Mouse (Mus musculus) limb, embryonic 10.5 days (tissue): Measurements from ENCODE around the gene Olfr70. TPM values are rescaled to one million over a fixed set of nuclear protein-coding genes. Genes with fewer than 3 reads are reported as not detected.

Experiments used
- DNase-seq: peaks from one replicate; pipeline ENCODE4 v3.0.0-alpha.2; 2017; ENCODE audit warnings: low spot score
- H3K27ac ChIP-seq: fragments of 300-500 bp; sonication (generic); 2 replicates; pipeline ENCODE4 v1.5.1; 2016; ENCODE audit warnings: mild to moderate bottlenecking
- H3K27me3 ChIP-seq: fragments of 300-500 bp; sonication (generic); 2 replicates; pipeline ENCODE4 v1.6.1; 2016; ENCODE audit warnings: low read depth, mild to moderate bottlenecking; ENCODE audit not compliant: poor library complexity, severe bottlenecking
- H3K36me3 ChIP-seq: fragments of 300-500 bp; sonication (generic); 2 replicates; pipeline ENCODE4 v1.6.1; 2016; ENCODE audit warnings: mild to moderate bottlenecking, moderate library complexity
- H3K4me1 ChIP-seq: fragments of 300-500 bp; sonication (generic); 2 replicates; pipeline ENCODE4 v1.6.1; 2016
- H3K4me3 ChIP-seq: fragments of 300-500 bp; sonication (generic); 2 replicates; pipeline ENCODE4 v1.5.1; 2016; ENCODE audit warnings: mild to moderate bottlenecking, moderate library complexity
- H3K9me3 ChIP-seq: fragments of 300-500 bp; sonication (generic); replicated peaks from 2 replicates; pipeline ENCODE4 v1.6.1; 2016; ENCODE audit warnings: mild to moderate bottlenecking
- WGBS: fragments of 180-500 bp; shearing (Covaris S2); methylation state at CpG from one replicate; pipeline ENCODE4 v1.1.7; 2016; 5-methylcytosine and 5-hydroxymethylcytosine counted together
- polyA plus RNA-seq: library from polyadenylated mRNA; unstranded; fragments of >200 nt; fragmentation: Nextera tagmentation; extraction: Ambion mirVana; gene quantifications from 2 replicates; pipeline ENCODE4 v1.2.1, GENCODE M21; 2016

Olfr70 gene
- polyA plus RNA-seq, 1 experiment from 2014 or later: not detected

DNA sequence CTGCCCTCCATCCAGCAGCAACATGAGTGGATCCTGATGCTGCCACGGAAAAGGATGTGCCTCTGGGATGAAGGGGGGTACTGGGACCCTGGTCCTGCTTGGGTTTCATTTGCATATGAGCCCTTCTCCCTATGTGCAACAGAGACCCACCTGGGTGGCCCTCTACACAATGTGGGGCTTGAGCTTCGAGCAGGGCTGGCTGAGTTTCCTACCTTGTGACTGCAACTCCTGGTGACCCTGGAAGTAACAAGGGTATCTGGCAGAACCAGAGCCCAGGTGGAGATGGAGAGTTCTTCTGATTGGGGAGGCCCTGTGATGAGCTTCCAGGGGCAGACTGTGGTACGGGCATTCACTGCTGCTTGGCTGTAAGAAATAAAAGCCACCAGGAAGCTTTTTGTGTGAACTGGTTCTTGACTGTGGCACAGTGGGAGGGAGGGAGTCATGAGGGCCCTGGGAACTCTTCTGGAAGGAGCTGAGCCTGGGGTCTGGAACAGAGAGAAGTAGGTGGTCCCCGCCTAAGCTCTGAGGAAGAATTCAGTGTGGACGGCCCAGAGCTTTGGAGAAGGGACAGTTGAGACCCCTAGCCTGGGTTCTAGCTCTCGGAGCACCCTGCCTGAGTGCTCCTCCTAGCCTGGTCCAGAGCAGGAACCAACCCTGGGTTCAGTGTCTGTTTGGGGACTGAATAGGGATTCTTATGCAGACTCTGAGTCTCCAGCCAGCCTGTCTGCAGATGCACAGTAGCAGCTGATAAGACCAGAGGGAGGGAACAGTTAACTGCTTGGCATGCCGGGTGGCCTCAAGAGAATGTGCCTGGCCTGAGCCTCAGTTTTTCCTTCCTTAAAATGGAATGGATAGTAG lies 27.3 kb upstream of the Olfr70 start:
- Histone ChIP-seq H3K9me3 (no peaks in the 10 kb centered on the region), H3K27ac (peak overlapping the region; percentile 36; the same call in 1 of the 2 replicates), H3K4me3 (no peak overlapping the region), H3K27me3 (0 out of 2 replicates have a peak, but pooled peaks cover 5% of the 10 kb centered on the region), H3K4me1 (peaks cover 26% of the 10 kb centered on the region), H3K36me3 (no peaks in the 10 kb centered on the region)
- 76% methylated on average over 7 of the region's 7 CpGs for WGBS
- no peak for DNase-seq

DNA sequence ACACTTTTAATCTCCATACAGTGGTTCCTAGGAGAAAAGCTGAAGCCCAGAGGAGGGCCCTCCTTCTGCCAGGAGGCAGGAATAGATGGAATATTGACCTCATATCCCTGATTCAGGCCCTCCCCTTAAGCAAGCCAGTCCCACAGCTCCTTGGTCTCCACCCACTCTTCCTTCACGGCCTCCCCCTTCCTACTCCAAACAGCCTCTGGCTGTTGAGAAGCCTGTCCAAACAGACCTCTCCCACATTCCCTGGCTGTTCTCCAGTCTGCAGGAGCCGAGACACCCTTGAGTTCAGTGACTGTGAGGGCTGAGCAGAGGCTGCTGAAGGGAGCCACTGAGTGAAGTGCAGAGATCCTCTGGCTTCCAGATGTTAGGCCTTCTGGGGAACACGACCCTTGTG lies 26.4 kb upstream of the Olfr70 start, which contains the start of gene Hrct1:
Gene Hrct1, plus strand, starts transcription at position 194 of the 400 bp plus-strand sequence.
- H3K27ac ChIP-seq: peak within 1 kb of the TSS; percentile 36; the same call in 1 of the 2 replicates
- WGBS: 42% methylated on average over 3 of the region's 3 CpGs
- H3K4me1 ChIP-seq: peaks cover 26% of the 10 kb centered on the region
- no peak for DNase-seq
- no peaks in the 10 kb centered on the region for H3K36me3 ChIP-seq
- H3K9me3 ChIP-seq: no peaks in the 10 kb centered on the region
- no peaks in the 10 kb centered on the region for H3K27me3 ChIP-seq
- no peak within 1 kb of the TSS for H3K4me3 ChIP-seq

DNA sequence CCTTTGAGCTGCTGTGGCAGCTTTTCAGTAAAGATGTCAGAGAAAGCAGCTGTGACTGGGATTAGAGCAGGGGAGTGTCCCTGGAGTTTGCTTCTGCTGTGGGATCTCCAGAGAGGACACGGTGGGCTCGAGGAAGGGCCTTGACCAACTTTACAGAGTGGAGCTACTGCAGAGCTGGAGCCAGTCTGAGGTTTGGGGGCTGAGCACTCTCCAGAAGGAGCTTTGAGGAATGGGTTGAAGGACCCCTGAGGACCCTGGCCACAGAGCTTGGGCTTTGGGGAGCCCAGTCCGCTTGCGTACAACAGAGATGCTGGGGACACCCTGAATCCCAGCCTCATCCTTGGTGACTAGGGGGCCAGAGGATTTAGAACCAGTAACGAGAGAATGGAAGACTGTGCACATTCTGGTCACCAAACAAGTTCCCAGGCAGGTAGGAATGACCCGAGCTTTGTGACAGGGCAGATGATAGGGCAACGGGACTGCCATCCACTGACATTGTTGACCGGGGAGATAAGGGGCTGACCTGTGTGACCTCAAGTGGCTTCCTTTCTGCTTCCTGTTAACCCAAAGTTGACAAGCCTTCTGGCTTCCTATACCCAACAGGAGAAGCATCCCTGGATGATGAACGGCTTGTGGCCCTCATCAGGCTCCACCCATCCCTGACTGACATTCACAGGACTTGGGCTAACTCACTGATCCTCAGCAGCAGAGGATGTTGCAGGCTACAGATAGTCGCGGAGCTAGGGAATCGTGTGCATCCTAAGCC lies 25.8 kb upstream of the Olfr70 start:
- no peak for DNase-seq
- Histone ChIP-seq H3K9me3 (no peaks in the 10 kb centered on the region), H3K27ac (no peak overlapping the region), H3K4me3 (no peak overlapping the region), H3K4me1 (peaks cover 26% of the 10 kb centered on the region), H3K36me3 (no peaks in the 10 kb centered on the region), H3K27me3 (no peaks in the 10 kb centered on the region)
- 66% methylated on average over 12 of the region's 12 CpGs for WGBS

DNA sequence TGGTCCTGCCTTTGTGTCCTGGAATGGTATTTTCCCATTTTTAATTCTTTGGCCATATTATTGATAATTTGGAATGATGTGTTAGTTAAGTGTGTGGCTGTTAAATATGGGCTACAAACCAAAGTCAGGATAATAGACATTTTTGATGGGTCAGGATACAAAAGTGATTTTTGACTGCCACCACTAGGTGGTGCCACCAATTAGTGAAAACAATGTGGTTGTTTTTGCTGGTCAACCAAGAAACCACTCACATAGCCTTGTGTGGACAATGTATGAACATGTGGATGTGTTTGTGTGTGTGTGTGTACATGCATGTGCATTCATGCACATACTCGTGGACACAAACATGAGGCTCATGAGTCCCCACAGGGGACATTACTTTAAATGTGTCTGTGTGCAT lies 24.2 kb upstream of the Olfr70 start:
- Histone ChIP-seq H3K36me3 (no peaks in the 10 kb centered on the region), H3K9me3 (no peaks in the 10 kb centered on the region), H3K4me3 (no peak overlapping the region), H3K27me3 (no peaks in the 10 kb centered on the region), H3K27ac (no peak overlapping the region), H3K4me1 (peaks cover 14% of the 10 kb centered on the region)
- DNase-seq: no peak
- 33% methylated on average over 1 of the region's 1 CpGs for WGBS

DNA sequence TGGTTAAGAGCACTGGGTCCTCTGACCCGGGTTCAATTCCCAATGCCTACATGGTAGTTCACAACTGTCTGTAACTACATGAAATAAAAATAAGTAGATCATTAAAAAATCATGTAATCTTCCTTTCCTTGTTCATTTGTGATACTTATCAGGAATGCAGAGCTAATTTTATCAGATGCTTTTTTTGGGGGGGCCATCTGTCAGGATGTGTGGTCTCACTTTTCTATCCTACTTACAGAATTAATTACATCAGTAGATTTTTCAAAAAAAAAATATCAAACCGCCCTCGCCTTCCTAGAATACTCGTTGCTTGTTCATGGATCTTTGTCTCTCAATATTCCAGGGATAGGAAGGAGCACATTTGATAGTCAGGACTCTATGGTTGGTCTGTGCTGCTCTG lies 21.6 kb upstream of the Olfr70 start:
- no peak overlapping the region for H3K4me3 ChIP-seq
- no peaks in the 10 kb centered on the region for H3K9me3 ChIP-seq
- DNase-seq: no peak
- H3K4me1 ChIP-seq: peaks cover 3% of the 10 kb centered on the region; the same call in 1 of the 2 replicates
- H3K36me3 ChIP-seq: no peaks in the 10 kb centered on the region
- no peaks in the 10 kb centered on the region for H3K27me3 ChIP-seq
- H3K27ac ChIP-seq: no peak overlapping the region
- 91% methylated on average over 4 of the region's 4 CpGs for WGBS

DNA sequence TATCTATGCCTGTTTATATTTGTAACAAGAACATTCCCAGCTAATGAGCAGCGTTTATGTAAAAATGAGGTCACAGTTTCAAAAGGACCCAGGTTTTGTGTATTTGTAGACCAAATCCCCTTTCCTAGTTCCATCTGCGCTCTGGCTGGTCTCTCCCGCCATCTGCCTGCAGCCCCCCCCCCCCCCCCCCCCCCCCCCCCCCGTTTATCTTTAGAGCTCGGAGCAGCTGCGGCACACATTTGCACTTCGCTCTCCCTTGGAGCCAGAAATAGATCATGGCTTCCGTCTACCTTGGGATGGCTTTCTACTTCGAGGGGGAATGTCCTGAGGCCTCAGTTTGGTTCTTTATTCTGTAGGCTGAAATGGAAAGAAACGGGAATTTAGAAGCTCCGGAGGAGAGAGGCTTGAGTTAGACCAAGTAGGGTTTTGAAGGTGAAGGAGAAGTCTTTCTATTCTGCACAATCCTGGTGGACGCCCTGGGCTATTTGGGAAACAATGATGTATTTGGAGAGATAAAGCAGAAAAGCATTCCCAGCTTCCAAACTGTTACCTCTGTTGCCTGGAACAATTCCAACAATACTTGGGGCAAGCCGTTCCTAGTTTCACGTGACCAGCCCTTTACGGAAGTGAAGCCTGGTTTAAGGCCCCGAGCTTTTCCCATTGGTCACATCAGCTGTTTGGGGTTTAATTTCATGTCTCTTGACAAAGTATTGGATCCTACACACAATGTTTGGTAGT lies 20.1 kb upstream of the Olfr70 start:
- no peaks in the 10 kb centered on the region for H3K4me1 ChIP-seq
- no peaks in the 10 kb centered on the region for H3K27me3 ChIP-seq
- no peaks in the 10 kb centered on the region for H3K9me3 ChIP-seq
- no peak overlapping the region for H3K27ac ChIP-seq
- 73% methylated on average over 14 of the region's 16 CpGs for WGBS
- DNase-seq: no peak
- H3K36me3 ChIP-seq: no peaks in the 10 kb centered on the region
- H3K4me3 ChIP-seq: no peak overlapping the region

DNA sequence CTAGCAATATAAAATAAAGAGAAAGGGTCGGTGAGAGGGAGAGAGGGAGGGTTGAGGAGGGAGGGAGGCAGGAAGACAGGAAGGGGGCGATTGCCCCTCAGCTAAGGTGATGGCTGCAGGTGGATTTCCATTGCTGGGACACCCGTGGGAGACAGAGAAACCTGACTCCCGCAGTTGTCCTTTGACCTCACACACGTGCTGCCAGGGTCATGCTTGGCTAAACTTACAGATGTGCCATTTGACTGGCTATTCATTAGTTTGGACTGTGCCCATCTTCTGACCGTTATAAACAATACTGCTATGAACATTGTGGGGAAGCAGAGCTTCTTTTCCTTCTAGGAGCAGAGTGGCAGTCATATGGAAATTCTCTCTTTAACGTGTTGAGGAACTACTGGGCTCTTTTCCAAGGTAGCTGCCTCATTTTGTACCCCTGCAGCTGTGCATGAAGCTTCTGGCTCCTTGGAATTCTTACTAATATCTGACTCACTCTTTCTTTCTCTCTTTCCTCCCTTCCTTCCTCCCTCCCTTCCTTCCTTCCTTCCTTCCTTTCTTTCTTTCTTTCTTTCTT lies 13.1 kb upstream of the Olfr70 start:
- Histone ChIP-seq H3K27ac (no peak overlapping the region), H3K4me3 (no peak overlapping the region), H3K4me1 (no peaks in the 10 kb centered on the region), H3K9me3 (no peaks in the 10 kb centered on the region), H3K27me3 (no peaks in the 10 kb centered on the region), H3K36me3 (no peaks in the 10 kb centered on the region)
- no peak for DNase-seq
- 40% methylated on average over 7 of the region's 7 CpGs for WGBS

DNA sequence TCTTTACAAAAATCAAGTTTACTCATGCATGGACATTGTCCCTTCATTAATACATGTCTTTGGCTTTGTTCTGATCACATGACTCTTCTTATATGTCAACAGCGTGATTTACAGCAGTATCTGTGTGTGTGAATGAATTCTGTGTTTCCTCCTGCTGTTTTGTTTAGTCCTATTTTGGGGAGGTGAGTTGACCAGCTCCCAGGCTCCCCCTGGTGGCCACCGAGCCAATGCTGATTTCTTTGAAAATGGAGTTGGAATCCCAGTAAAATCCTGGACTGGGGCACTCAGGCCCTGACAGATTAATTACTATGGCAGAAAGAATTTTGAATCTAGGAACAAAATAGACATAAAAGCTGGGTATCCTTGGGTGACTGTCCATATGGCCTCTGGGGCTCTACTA lies 11.2 kb upstream of the Olfr70 start:
- no peak overlapping the region for H3K4me3 ChIP-seq
- peak; percentile 89 for DNase-seq
- 0% methylated on average over 2 of the region's 2 CpGs for WGBS
- H3K9me3 ChIP-seq: no peaks in the 10 kb centered on the region
- no peaks in the 10 kb centered on the region for H3K36me3 ChIP-seq
- no peak overlapping the region for H3K27ac ChIP-seq
- no peaks in the 10 kb centered on the region for H3K27me3 ChIP-seq
- no peaks in the 10 kb centered on the region for H3K4me1 ChIP-seq

DNA sequence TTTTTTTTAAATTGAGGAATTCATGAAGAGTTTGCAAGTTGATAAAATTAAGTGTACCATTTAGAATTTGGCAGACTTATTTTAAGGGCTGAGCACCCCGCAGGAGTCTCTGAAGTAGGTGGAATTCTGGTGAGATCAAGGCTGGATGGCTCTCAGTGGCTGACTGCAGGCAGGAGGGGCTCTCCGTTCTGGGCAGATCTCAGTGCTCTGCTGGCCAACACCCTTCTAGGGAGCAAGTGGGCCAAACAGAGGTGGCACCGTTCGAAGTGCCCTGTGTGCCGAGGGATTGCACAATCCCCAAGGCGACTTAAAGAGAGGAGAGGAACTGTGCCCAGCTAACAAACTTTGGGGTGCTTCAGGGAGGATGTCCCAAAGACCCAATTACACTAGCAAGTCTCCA lies 9.3 kb upstream of the Olfr70 start, which contains the start of gene Olfr71:
Gene Olfr71, minus strand, starts transcription at position 387 of the 400 bp plus-strand sequence.
- DNase-seq: no peak
- Histone ChIP-seq H3K36me3 (no peaks in the 10 kb centered on the region), H3K4me1 (no peaks in the 10 kb centered on the region), H3K27me3 (no peaks in the 10 kb centered on the region), H3K4me3 (no peak within 1 kb of the TSS), H3K27ac (no peak within 1 kb of the TSS), H3K9me3 (no peaks in the 10 kb centered on the region)
- 72% methylated on average over 6 of the region's 6 CpGs for WGBS

DNA sequence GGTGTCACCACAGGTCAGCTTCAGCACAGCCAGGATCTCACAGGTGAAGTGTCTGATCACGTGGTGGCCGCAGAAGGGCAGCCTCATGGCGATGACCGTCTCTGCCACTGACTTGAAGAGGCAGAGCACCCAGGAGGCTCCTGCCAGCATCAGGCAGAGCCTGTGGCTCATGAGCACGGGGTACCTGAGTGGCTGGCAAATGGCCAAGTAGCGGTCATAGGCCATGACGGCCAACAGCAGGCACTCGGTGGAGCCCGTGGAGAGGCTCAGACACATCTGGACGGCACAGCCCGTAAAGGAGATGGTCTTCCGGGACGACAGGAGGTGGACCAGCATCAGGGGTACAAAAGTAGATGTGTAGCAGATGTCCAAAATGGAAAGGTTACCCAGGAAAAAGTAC lies 5.4 kb upstream of the Olfr70 start:
- Histone ChIP-seq H3K9me3 (no peaks in the 10 kb centered on the region), H3K27ac (no peak overlapping the region), H3K36me3 (no peaks in the 10 kb centered on the region), H3K4me3 (no peak overlapping the region), H3K27me3 (no peaks in the 10 kb centered on the region), H3K4me1 (no peaks in the 10 kb centered on the region)
- WGBS: 93% methylated on average over 13 of the region's 13 CpGs
- DNase-seq: no peak

DNA sequence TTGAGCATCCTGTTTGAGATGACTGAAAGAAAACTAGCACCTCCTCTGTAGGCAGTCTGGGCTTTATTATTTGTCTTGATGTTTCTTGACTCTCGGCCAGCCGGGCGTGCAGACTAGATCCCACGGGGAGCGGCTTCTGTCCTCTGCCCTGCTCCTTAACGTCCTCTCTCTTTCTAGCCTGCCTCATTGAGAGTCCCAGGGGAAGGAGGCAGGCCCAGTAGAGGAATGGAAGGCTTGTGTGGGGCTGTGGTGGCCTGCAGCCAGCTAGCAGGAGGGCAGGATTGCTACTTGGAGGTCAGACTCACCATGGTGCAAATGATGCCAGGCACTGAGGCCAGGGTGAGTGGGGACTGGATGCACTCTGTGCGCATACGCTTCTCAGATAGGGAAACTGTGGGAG lies 3.2 kb upstream of the Olfr70 start:
- no peak overlapping the region for H3K27ac ChIP-seq
- H3K4me3 ChIP-seq: no peak overlapping the region
- 90% methylated on average over 8 of the region's 8 CpGs for WGBS
- no peaks in the 10 kb centered on the region for H3K4me1 ChIP-seq
- H3K36me3 ChIP-seq: no peaks in the 10 kb centered on the region
- no peak for DNase-seq
- H3K9me3 ChIP-seq: no peaks in the 10 kb centered on the region
- no peaks in the 10 kb centered on the region for H3K27me3 ChIP-seq

DNA sequence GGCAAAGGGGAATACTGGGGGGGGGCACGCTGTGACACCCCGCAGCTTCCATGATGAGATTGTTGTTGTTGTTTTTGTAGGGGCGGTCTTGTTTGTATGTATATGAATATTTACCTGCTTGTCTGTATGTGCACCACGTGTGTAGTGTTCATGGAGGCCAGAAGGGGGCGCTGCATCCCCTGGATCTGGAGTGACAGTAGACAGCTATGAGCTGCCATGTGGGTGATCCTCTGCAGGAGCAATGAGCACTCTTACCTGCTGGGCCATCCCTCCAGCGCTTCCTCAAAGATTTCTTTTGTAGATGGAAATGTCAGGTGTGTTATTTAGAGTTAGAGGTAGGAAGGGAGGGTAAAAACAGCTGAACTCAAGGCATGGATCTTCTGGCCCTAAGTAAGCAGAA lies 2.8 kb upstream of the Olfr70 start:
- H3K4me3 ChIP-seq: no peak overlapping the region
- 78% methylated on average over 6 of the region's 6 CpGs for WGBS
- H3K36me3 ChIP-seq: no peaks in the 10 kb centered on the region
- no peak for DNase-seq
- H3K27ac ChIP-seq: no peak overlapping the region
- H3K27me3 ChIP-seq: no peaks in the 10 kb centered on the region
- H3K9me3 ChIP-seq: no peaks in the 10 kb centered on the region
- no peaks in the 10 kb centered on the region for H3K4me1 ChIP-seq
